Mouse (Mus musculus) gastrocnemius, adult 18-20 months (tissue): Measurements from ENCODE around the gene Tox2. TPM values are rescaled to one million over a fixed set of nuclear protein-coding genes. Genes with fewer than 3 reads are reported as not detected.
A peak's percentile ranks its signal among the peaks of the same experiment; 100 is the strongest.

Experiments
- DNase-seq: peaks from one replicate; pipeline ENCODE4 v3.0.0; 2021; ENCODE audit warnings: low spot score
- total RNA-seq, 2 experiments: library from RNA; stranded (reverse); gene quantifications; 2 replicates each; pipeline ENCODE4 v1.2.3; 2021

Tox2 gene
- total RNA-seq, 2 experiments from 2014 or later: 0.09 to 0.26 TPM

GRCm38 (mm10) chr2:163309376-163309775, 106.5 kb downstream of the Tox2 start:
- DNase-seq: no peak

GRCm38 (mm10) chr2:163310163-163310688, 107.3 kb downstream of the Tox2 start:
- DNase-seq: no peak

GRCm38 (mm10) chr2:163317281-163317680, 114.4 kb downstream of the Tox2 start:
- no peak for DNase-seq

- DNase-seq: no peak
Measured at GRCm38 (mm10) chr2:163318777-163319176, 115.9 kb downstream of the Tox2 start.

- no peak for DNase-seq
Measured at GRCm38 (mm10) chr2:163323163-163323562, 120.2 kb downstream of the Tox2 start.

GRCm38 (mm10) chr2:163330742-163331141, 127.8 kb downstream of the Tox2 start:
- DNase-seq: peak; percentile 56

- DNase-seq: no peak
Measured at GRCm38 (mm10) chr2:163331423-163331822, 128.5 kb downstream of the Tox2 start.

GRCm38 (mm10) chr2:163332368-163333055, 129.6 kb downstream of the Tox2 start:
- no peak for DNase-seq

- DNase-seq: peak; percentile 70
Measured at GRCm38 (mm10) chr2:163340263-163340662, 137.3 kb downstream of the Tox2 start.

- DNase-seq: no peak
Measured at GRCm38 (mm10) chr2:163343671-163344070, 140.7 kb downstream of the Tox2 start.

- DNase-seq: peak; percentile 43
Measured at GRCm38 (mm10) chr2:163344976-163345660, 142.2 kb downstream of the Tox2 start.

GRCm38 (mm10) chr2:163346497-163346896, 143.6 kb downstream of the Tox2 start:
- DNase-seq: no peak

GRCm38 (mm10) chr2:163347517-163348184, 144.7 kb downstream of the Tox2 start:
- no peak for DNase-seq

GRCm38 (mm10) chr2:163348677-163349076, 145.8 kb downstream of the Tox2 start:
- DNase-seq: no peak

GRCm38 (mm10) chr2:163349411-163349810, 146.5 kb downstream of the Tox2 start:
- DNase-seq: no peak

- DNase-seq: no peak
Measured at GRCm38 (mm10) chr2:163350443-163350842, 147.5 kb downstream of the Tox2 start.

- peak; percentile 78 for DNase-seq
Measured at GRCm38 (mm10) chr2:163353731-163354130, 150.8 kb downstream of the Tox2 start.

GRCm38 (mm10) chr2:163355666-163356065, 152.7 kb downstream of the Tox2 start:
- DNase-seq: no peak

GRCm38 (mm10) chr2:163356113-163356840, 153.4 kb downstream of the Tox2 start:
- no peak for DNase-seq

- no peak for DNase-seq
Measured at GRCm38 (mm10) chr2:163358662-163359061, 155.7 kb downstream of the Tox2 start.

- DNase-seq: no peak
Measured at GRCm38 (mm10) chr2:163359253-163359652, 156.3 kb downstream of the Tox2 start.
